Mouse (Mus musculus) cortical plate, adult 2 months (tissue): ENCODE results near the gene Csf2rb2.

Source experiments
- CTCF ChIP-seq: fragments of 200-500 bp; IDR thresholded peaks from 2 replicates; pipeline ENCODE4 v1.5.1; 2011; ENCODE audit warnings: mild to moderate bottlenecking, control low read depth, low read length; ENCODE audit not compliant: insufficient read depth; ENCODE audit errors: extremely low read depth
- POLR2A ChIP-seq: fragments of 200-500 bp; IDR thresholded peaks from 2 replicates; pipeline ENCODE4 v1.6.1; 2011; ENCODE audit warnings: mild to moderate bottlenecking, low read length, control low read depth; ENCODE audit not compliant: insufficient read depth; ENCODE audit errors: extremely low read depth

- no peak for TF ChIP-seq CTCF
- TF ChIP-seq POLR2A: no peak
These were observed 21.2 kb upstream of the Csf2rb2 start for GRCm38 (mm10) chr15:78326747-78327146.
